Mouse (Mus musculus): ENCODE measurements at regions not wholly inside any gene's neighbourhood (a gene's known extent, or its start where the extent isn't known, plus 50 kb on each side); places are given as distances from the start of the nearest gene placed in this dataset.
A peak's percentile ranks its signal among the peaks of the same experiment; 100 is the strongest.

DNA sequence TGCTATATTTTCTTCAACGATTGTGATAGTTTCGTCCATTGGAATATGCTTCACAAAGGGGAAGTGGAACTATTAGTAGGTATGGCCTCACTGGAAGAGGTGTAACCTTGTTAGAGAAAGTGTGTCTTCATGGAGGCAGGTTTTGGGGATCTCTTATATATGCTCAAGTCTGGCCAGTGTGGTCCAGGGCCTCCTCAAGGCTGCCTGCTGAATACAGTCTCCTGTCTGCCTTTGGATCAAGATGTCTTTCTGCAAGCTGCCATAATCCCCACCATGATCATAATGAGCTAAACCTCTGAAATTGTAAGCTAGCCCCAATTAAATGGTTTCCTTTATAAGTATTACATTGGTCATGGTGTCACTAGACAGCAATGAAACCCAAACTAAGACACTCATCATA lies 384.3 kb downstream of the Btbd3 start:
- no peak for DNase-seq (ENCODE audit: low read depth, low spot score)

DNA sequence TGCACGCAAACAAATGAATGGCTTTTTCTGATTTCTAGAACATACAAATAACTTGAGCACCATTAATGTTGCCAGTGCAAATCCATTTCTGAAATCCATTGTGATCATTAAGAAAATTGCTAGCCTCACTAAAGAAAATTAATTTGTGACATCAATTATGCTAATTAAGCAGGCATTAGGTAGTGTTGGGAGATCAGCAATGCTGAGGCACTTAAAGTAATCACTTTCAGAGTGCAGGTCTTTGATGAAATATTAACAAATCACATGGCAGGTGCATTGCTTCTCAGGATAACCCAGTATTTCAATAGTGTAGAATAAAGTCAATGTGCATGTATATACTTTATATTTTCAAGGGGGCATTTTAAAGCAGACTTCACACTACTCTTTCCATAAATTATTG lies 385.0 kb downstream of the Btbd3 start:
- DNase-seq (ENCODE audit: low read depth, low spot score), result no peak

DNA sequence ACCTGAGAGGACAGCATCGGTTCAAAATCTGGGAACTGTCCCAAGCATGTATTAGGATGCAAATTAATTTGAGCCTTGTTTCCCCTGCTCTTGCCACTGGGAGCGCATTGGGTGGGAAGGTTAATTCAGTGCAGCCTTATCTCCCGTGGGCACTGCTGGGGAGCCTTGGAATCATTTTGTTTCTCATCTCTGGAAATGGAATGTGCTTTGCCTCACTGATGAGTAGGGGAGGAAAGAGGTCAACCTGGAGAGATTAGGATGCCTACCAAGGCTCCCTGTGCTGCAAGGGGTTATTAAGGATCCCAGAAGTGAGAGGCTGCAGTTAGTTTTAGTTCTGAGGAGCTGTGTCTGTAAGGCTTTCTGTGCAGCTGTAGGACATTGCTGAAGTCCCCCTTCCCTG lies 392.3 kb downstream of the Btbd3 start:
- DNase-seq (ENCODE audit: low read depth, low spot score), result no peak

DNA sequence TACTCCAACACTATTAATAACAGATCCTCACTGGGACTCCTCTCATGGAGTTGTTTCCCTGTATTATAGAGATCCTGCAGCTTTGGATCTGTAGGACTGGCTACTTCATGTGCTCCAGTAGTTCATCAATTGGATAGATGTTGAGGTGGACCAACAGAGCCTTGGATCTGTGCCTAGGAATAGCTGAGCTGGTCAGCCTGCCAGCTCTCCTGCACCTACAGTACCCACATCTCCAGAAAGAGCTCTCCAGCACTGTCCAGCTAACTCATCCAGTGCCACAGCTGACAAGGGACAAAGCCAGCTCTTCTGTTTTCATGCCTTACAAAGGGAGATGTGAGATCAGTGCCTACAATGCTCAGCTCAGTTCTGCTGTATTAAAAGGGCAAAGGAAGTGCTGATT lies 403.0 kb downstream of the Btbd3 start:
- DNase-seq (ENCODE audit: low read depth, low spot score), result no peak

DNA sequence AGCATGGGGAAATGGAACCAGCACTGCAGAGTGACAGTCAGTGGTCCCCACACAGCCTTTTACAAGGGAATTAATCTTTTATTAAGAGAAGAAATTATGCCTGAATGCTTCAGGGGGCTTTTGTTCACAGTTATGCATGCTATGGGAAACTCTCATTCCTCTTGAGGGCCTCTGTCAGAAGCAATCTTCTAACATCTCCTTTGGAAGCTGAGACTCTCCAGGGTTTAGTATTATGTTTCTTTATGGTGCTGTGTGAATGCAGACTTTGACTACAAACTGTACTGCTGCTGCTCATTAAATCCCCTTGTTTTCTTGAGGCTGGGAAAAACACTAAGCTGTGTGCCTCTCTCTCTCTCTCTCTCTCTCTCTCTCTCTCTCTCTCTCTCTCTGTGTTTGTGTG lies 413.9 kb downstream of the Btbd3 start:
- no peak for DNase-seq (ENCODE audit: low read depth, low spot score)

DNA sequence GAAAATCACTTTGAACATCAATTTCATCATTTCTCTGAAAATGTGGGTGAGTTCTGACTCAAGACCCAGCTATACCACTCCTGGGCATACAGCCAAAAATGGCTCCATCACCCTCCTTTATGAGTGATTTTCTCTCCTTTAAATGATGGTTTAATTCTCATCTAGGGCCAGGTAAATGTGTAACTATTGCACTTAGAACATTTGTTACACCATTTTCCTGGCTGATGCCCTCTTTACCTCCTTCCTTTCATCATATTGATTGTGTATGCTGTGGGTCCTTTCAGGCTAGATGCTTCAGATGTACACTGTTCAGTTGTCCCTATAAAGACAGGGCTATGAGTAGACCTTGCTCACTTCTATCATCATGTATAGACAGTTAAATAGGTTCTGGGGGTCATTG lies 418.4 kb downstream of the Btbd3 start:
- DNase-seq (ENCODE audit: low read depth, low spot score), result no peak

DNA sequence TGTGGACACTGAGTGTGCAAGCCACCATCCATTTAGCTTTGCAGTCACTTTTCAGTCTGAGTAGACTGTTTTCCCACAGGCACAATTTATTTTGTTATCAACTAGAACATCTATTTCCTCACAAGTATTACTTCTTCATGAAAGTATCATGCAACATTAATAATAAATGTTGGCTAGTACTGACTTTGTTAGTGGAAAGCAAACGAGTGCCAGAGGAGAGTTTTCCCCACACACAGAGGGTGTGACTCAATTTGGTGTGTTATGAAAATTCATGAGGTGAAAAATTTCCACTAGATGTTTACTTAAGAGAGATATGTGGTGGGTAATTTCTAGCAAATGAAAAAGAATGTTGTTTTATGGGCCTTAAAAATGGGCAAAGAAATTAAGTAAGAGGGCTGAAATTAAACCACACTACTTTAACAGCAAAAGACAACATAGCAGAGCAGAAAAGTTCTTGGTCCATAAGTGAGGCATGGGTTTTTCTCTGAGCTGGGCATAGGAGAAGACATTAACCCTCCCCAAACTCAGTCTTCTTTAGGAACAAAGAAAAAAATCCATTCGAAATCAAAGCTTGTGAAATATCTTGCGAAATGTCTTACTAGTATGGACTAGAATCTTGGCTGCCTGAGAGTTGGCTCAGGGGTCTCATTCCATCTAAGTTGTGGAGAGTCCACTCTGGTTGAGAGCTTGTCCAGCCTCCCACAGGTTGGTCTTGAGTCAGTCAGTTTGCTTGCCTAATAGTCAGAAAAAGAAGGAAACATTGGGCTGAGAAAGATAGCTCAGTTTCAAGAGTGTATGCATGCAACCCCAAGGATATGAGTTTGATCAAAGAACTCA lies 419.1 kb downstream of the Btbd3 start:
- DNase-seq (ENCODE audit: low read depth, low spot score), result no peak

DNA sequence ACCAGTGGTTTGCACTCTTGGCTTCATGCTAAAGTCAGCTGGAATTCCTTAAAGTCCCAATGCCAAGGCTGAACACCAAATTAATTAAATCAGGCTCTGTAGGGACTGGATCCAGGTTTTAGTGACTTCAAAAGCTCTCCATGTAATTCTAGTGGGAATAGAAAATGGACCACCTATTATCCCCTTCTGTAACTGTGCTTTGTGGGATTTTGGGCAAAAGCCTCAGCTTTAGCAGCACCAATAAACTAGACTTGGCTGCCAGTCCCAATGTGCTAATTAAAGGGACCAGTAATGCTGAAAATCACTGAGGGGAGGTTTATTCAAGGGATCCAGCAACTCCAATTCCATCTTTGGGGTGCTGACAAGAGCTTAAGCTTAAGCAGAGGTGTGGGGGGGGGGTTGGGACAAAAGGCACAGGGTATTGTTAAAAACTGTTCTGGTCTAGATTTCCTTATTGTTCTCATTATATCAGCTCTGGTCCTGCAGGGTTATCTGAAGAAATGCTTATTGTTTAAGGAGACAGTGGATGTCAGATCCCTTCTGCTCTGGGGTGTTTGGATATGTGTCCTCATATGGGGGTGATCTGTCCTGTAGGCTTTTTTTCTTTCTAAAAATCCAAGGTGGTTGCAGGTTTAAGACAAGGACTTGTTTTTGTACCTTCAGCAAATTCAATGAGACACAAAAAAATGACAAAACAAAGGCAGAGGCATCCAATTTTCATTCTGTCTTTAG lies 431.9 kb downstream of the Btbd3 start:
- peak; percentile 4 for DNase-seq (ENCODE audit: low read depth, low spot score)

DNA sequence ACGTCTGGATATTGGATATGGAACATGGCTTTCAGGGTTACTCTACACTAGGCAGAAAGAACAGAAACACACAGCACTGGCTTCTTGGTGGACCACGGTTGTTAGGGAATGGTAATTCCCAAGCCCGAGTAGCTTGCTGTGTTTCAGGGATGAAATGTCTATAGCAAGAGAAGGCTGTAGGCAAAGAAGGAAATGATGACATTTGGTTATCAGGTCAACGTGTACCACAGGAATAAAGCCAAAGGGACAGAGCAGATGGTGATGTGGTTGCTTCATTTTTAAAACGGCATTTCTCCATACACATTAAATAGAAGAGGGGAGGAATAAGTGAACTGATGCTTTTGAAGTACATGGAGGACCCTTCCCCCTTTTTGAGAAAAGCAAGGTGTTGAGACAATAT lies 433.1 kb downstream of the Btbd3 start:
- no peak for DNase-seq (ENCODE audit: low read depth, low spot score)

DNA sequence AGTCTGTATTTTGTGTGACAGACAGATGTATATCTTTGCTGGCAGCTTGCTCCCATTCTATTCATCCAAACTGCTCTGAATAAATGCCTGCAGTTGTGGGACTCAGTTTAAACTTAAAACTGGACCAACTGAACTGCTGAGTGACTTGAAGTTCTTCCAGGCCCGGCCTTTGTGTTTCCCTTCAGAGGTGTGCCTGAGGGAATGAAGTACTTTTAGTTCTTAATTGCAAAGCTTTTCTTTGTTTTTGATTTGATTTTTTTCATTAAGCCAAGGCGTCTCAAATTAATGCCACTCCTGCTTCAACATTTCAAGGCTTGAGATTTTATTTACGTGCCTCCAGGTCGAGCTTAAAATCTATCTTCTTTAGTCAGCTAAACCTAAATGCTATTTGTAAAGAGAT lies 446.4 kb downstream of the Btbd3 start:
- DNase-seq (ENCODE audit: low read depth, low spot score), result no peak

DNA sequence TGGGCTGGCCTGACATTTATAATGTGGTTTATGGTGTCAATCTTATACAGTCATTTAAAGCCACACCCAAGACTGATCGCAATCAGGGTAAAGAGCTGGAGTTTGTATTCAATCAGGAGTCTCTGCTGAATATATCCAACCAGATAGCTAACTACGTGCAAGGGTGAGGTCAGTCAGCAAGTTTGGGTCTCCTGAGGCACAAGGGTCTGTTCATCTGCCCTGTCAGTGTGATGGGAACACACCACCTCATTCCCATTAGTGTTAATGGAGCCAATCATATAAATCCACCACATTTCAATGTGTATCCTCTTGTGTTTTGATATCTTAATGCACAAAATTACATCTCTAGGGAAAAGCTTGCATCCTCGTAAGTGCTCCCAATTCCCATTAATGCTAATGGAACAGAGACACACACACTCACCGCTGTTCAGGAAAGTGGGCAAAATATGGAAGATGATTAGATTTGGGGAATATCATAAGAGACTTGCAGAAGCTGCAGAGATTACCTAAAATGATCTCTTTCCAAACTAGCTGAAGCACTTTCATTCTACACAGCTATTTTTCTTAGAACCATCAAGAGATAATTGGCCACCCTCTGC lies 447.7 kb downstream of the Btbd3 start:
- DNase-seq (ENCODE audit: low read depth, low spot score), result no peak

DNA sequence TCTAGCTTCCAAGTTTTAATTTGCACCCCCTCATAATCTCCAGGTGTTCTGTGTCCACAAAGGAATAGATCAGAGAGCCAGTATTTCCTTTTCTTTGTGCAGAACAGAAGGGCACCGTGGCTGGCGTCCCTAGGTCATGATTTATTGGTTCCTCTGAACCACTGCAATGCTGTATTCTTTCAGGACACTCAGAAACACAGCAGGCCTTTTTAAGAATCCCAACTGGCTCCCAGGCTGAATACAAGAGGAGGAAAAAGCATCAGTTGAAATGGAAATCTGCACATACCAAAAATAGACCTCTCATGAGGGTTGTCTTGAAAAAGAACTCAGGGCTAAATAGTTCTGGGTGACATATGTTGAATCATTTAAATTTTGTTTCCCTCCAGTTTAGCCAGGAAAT lies 452.4 kb downstream of the Btbd3 start:
- no peak for DNase-seq (ENCODE audit: low read depth, low spot score)

DNA sequence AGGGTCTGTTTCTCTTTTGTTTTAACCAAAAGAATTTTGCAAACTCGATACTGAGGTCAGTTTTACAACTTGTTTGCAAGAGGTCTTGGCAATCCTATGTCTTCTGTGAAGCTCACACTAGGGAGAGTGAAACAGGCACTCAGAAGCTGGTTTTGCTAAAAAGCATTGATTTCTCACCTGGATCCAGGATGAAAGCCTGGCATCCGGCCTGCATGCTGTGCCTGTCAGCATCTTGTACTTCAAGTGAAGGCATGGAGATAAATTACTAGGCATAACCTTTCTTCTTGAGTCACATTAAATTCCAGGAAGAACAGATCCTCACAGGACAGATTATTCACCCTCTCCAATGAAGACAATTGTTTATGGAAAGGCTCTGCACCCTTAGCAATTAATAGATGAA lies 477.5 kb downstream of the Btbd3 start:
- DNase-seq (ENCODE audit: low read depth, low spot score), result no peak

DNA sequence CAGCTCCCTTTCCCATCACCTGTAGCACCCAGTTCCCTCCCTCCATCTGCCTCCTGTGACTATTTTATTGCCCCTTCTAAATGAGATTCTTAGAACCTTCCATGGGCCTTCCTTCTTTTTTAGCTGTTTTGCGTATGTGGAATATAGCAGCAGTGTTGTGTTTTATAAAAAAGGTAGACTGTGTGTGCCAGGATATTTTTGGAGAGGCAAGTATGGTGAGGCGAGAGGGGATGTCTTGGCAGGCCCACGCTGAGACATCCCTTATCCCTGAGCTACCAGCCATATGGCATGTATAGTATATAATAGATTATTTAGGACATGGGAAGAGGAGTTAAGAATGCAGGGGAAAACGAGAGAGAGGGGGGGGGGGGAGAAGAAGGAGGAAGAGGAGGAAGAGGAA lies 488.4 kb downstream of the Btbd3 start:
- DNase-seq (ENCODE audit: low read depth, low spot score), result no peak

DNA sequence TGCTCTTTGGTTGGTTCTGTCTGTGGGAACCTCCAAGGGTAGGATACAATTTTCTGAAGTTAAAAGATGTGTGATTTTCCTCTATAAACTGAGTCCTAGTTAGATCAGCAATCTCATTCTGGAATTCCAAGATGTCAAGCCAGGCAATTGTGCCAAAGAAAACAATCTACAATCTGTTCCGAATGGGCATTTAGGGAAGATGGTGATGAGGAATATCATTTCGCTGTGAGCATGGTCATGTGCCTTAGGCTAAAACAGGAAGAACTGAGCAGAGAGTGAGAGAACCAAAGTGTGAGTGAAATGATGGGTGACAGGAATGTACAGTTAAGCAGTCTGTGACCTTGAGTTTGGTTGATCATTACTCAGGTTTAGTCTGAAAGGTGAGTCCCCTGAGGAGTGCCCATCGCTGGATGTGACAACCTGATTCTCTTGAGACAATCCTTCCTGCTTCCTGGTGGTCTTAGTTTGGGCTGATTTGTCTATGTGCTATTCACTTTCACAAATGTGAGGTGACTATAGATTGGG lies 504.1 kb downstream of the Btbd3 start:
- no peak for DNase-seq (ENCODE audit: low read depth, low spot score)

DNA sequence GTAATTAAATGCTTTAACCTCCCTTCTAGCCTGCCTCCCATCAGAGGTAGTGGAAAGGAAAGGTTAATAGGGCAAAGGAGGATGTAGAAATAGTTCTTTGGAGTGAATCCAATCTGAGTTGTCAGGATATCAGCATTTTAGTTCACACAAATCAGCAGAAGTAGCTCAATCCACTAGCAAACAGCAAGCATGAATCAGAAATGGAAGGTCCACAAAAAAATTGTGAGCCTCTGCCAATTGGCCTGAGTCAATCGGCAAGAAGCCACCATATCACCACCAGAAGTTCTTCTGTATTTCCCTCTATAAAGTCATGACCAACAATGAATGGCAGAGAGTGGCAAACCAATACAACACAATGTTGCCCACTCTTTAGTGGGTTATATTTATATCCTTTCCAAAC lies 505.0 kb downstream of the Btbd3 start:
- no peak for DNase-seq (ENCODE audit: low read depth, low spot score)

DNA sequence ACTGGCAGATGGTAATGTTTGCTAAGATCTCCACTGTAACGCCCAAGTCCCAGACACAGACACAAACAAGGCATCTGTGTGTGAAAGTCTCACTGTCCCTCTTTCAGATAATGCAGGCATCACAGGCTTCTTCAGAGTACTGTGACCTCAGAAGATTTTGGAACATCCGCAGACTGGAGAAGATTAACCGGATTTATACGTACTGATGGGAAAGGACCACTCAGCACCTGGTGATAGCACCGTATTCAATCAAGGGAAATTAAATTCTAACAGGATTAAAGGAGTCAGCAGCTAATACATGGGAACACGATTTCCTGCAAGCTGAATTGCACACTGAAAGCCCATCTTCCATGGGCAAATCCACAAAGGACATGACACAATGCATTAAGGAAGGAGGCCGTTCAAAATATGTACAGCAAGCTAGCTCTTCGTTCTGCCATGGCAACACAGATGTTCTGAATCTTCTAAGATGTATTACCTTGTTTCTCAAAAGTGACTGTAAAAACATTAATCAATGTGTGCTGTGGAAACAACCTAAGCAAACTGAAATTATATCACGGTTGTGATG lies 510.0 kb downstream of the Btbd3 start:
- no peak for DNase-seq (ENCODE audit: low read depth, low spot score)

DNA sequence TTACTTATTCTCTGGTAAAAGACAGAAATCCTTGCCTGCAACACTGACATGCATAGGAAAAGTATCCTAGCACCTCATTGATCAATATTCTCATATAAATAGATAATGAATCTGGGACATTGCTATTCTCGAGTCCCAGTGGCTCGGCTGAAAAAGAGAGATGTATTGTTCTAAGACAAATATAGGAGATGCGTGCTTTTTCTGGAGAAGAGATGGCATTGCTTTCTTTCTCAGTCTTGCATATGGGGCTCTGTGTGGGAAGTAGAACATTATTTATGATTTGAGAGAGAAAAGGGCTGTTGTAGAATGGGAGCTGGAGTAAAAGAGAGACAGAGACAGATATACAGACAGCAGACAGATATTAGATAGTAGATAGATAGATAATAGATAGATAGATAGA lies 527.4 kb downstream of the Btbd3 start:
- no peak for DNase-seq (ENCODE audit: low read depth, low spot score)

DNA sequence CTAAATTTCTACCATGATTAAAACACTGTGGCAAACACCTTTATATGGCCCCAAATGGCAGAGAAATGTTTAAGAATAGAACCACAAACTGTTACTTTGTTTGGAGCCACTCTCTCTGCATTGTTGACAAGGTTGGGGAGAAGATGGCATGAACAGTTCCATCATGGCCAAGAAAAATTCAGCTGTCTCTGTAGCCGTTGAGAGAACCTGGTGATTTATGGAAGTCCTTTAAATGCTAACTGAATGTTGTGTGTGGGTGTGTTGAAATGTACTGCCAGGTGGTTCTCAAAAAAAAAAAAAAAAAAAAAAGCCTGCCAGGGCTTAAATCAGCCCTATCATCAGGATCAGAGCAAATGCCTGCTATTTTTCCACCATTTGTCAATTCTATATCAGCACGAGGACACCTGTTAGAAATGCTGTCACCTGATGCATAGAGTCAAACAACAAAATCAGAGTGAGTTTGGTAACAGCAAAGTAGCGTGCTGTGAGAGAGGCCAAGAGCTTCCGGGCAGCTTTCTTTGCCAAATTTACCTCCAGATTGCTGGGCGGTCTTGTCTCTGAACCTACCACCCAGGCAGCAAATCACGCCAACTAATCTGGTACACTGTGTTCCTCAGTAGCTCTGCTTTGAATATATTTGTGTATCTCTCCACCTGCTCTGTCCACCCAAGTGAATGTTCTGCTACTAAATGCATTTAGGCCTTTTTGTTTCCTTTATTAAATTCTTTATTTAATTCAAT lies 536.5 kb downstream of the Btbd3 start:
- DNase-seq (ENCODE audit: low read depth, low spot score), result no peak

DNA sequence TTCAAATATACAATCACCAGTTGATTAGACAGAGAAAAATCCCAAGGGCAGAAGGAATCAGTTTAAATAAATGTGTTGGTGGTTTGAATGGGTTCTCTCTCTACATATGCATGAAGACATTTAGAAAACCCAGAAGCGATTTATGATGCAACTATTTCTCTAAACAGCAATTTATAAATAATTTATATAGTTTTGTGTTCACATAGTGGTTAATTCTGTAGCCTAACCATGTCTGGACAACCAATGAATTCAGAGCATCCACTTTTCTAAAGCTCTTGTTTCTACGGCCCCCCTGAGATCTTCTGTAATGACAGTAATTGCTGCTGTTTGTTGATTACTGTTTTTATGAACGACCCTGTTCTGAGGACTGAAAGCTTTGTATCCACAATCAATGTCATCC lies 549.8 kb downstream of the Btbd3 start:
- DNase-seq (ENCODE audit: low read depth, low spot score), result no peak

DNA sequence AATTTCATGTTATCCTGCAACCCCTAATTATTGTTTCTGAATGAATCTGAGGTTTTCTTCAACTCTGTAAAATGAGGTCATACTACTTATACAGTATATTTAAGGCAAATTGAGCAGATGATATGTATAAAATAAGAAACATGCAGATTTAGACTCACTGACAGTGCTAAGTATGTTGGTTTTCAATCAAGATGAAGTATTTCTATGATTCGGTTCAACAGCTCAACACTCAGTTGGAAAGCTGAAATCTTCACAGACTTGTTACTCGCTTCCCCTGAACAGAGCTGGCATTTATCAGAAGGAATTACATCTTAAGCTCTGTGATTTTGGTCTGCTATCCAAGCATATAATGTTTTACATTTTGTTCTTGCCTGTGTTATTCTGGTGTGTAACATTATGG lies 553.4 kb downstream of the Btbd3 start:
- DNase-seq (ENCODE audit: low read depth, low spot score), result no peak

DNA sequence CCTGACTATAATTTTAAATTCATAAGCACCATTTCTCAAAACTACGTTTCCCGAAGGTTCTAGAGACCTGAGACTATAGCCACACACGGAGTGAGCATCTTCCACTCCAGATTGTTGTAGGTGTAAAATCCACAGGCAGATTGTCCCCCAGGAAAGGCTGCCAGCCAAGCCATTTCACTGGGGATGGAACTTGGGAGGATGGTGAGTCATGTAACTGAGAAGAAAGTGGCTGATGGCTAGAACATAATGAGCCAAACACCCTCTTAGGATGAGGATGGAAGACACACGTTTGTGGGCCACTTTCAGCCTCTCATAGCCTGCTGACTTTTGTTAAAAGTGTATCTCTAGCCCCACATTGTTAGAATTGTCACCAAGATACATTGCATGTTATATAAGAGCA lies 564.1 kb downstream of the Btbd3 start:
- DNase-seq (ENCODE audit: low read depth, low spot score), result no peak

Data from forelimb bud, embryonic 11.5 days (tissue).